Mouse (Mus musculus): ENCODE results near the gene Sgip1. TPM values are rescaled to one million over a fixed set of nuclear protein-coding genes. Genes with fewer than 3 reads are reported as not detected.

Sgip1 gene
- polyA plus RNA-seq, 1 experiment from 2014 or later: 0.60 TPM

DNA sequence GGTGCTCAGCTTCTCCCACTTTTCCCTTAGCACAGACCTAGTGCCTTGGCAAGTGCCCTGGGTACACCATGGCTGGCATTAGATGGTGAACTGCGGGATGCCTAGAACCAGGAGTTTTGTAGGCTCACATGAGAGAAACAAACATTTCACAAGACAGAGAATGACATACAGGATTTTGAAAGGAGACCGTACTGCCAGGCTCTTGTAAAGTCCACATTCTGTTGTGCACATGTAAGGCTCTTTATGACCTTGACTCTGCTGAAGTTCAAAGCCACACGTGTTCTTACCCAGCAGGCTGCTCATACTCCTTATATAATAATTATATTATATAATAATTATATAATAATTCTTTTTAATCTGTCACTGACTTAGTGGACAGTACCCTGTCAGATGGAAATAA lies 65.9 kb downstream of the Sgip1 start:
- Histone ChIP-seq H3K9ac (replicated peaks) (no peak overlapping the region), H3K4me3 (ENCODE audit: low read depth, low read length) (no peak overlapping the region), H3K4me1 (ENCODE audit: insufficient read depth) (peaks cover 10% of the 10 kb centered on the region), H3K9me3 (ENCODE audit: low read length) (no peaks in the 10 kb centered on the region), H3K27ac (ENCODE audit: low read depth) (no peak overlapping the region), H3K36me3 (replicated peaks; ENCODE audit: insufficient read depth, low read length) (no peaks in the 10 kb centered on the region), H3K27me3 (ENCODE audit: insufficient read depth, low read length) (no peaks in the 10 kb centered on the region), H3K4me2 (ENCODE audit: low read depth, low read length) (no peak overlapping the region)
- WGBS (ENCODE audit: insufficient replicate concordance): 67% methylated on average over 3 of the region's 3 CpGs
- ATAC-seq (no peak), DNase-seq (no peak)
- TF ChIP-seq EP300 (IDR thresholded peaks at IDR 0.05; ENCODE audit: low read depth) (no peak), CTCF (IDR thresholded peaks at IDR 0.05; ENCODE audit: low read depth) (no peak)

DNA sequence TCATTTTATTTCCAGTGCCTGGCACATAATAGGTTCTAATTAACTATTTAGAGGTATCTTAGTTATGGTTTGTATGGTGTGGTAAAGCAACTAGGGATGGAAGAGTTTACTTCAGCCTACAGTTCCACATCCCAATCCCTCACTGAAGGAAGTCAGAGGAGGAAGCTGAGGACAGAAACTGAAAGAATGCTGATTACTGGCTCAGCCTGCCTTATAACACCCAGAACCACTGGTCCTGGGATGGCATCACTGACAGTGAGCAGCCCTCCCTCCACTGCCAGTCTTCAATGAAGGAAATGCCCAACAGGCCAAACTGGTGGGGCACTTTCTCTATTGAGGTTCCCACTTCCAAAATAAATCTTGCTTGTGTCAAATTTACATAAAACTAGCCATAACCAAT lies 67.2 kb downstream of the Sgip1 start:
- H3K9me3 ChIP-seq (ENCODE audit: low read length): no peaks in the 10 kb centered on the region
- peaks cover 10% of the 10 kb centered on the region for H3K4me1 ChIP-seq (ENCODE audit: insufficient read depth)
- no peaks in the 10 kb centered on the region for H3K27me3 ChIP-seq (ENCODE audit: insufficient read depth, low read length)
- ATAC-seq (no peak), DNase-seq (no peak)
- no peaks in the 10 kb centered on the region for H3K36me3 ChIP-seq (replicated peaks; ENCODE audit: insufficient read depth, low read length)
- TF ChIP-seq EP300 (IDR thresholded peaks at IDR 0.05; ENCODE audit: low read depth) (no peak), CTCF (IDR thresholded peaks at IDR 0.05; ENCODE audit: low read depth) (no peak)
- H3K27ac ChIP-seq (ENCODE audit: low read depth): no peak overlapping the region
- no peak overlapping the region for H3K9ac ChIP-seq (replicated peaks)
- no peak overlapping the region for H3K4me2 ChIP-seq (ENCODE audit: low read depth, low read length)
- no peak overlapping the region for H3K4me3 ChIP-seq (ENCODE audit: low read depth, low read length)

DNA sequence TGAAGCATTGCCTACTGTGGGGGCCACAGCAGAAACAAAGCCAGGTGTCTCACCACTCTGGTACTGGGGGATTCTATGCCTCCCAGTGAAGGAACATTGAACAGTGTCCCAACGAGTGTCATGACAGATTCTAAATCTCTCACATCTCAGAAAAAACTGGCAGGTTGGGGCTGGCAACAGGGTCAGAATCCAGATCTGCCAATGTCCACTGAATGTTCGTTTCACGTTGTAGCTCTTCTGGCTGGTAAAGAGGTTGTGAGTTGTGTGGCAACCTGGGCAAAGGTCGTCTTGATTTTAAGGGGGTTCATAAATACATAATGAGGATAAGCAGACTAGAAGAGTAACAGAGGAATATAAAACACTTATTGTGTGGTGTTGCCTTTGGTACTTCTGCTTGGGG lies 68.2 kb downstream of the Sgip1 start:
- WGBS (ENCODE audit: insufficient replicate concordance): 59% methylated on average over 4 of the region's 4 CpGs

DNA sequence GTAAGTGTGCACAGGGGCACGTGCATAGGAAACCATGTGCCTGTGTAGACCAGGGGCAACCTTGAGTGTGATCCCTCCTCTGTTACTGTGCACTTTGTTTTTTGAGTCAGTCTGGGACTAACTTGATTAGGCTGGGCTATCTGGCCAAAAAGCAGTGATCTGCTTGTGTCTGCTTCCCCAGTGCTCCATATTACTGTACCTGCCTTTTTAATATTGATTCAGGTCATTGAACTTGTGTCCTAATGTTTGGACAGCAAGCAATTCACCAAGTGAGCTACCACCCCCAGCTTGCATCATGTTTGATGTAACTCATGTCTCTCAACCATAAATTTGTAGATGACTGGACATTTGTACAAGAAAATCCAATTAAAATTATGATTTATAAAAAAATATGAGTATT lies 69.2 kb downstream of the Sgip1 start:
- WGBS (ENCODE audit: insufficient replicate concordance): 59% methylated on average over 1 of the region's 1 CpGs
- Histone ChIP-seq H3K27ac (ENCODE audit: low read depth) (0 out of 2 replicates have a peak overlapping the region, but pooled peaks have one; percentile 12), H3K9me3 (ENCODE audit: low read length) (no peaks in the 10 kb centered on the region), H3K4me1 (ENCODE audit: insufficient read depth) (peaks cover 10% of the 10 kb centered on the region), H3K27me3 (ENCODE audit: insufficient read depth, low read length) (no peaks in the 10 kb centered on the region), H3K9ac (replicated peaks) (no peak overlapping the region), H3K4me3 (ENCODE audit: low read depth, low read length) (no peak overlapping the region), H3K4me2 (ENCODE audit: low read depth, low read length) (no peak overlapping the region), H3K36me3 (replicated peaks; ENCODE audit: insufficient read depth, low read length) (no peaks in the 10 kb centered on the region)
- ATAC-seq (peak; percentile 86), DNase-seq (no peak)
- TF ChIP-seq EP300 (IDR thresholded peaks at IDR 0.05; ENCODE audit: low read depth) (peak; percentile 24; the same call in 1 of the 2 replicates), CTCF (IDR thresholded peaks at IDR 0.05; ENCODE audit: low read depth) (no peak)

More for the DNA sequence above, 68.2 kb downstream of the Sgip1 start:
- no peak for TF ChIP-seq CTCF (IDR thresholded peaks at IDR 0.05; ENCODE audit: low read depth)
- TF ChIP-seq EP300 (IDR thresholded peaks at IDR 0.05; ENCODE audit: low read depth): no peak
- Histone ChIP-seq H3K36me3 (replicated peaks; ENCODE audit: insufficient read depth, low read length) (no peaks in the 10 kb centered on the region), H3K27me3 (ENCODE audit: insufficient read depth, low read length) (no peaks in the 10 kb centered on the region), H3K4me3 (ENCODE audit: low read depth, low read length) (no peak overlapping the region), H3K9ac (replicated peaks) (no peak overlapping the region), H3K4me2 (ENCODE audit: low read depth, low read length) (no peak overlapping the region), H3K4me1 (ENCODE audit: insufficient read depth) (peaks cover 10% of the 10 kb centered on the region), H3K27ac (ENCODE audit: low read depth) (0 out of 2 replicates have a peak overlapping the region, but pooled peaks have one; percentile 22), H3K9me3 (ENCODE audit: low read length) (no peaks in the 10 kb centered on the region)
- no peak for DNase-seq
- ATAC-seq: no peak

DNA sequence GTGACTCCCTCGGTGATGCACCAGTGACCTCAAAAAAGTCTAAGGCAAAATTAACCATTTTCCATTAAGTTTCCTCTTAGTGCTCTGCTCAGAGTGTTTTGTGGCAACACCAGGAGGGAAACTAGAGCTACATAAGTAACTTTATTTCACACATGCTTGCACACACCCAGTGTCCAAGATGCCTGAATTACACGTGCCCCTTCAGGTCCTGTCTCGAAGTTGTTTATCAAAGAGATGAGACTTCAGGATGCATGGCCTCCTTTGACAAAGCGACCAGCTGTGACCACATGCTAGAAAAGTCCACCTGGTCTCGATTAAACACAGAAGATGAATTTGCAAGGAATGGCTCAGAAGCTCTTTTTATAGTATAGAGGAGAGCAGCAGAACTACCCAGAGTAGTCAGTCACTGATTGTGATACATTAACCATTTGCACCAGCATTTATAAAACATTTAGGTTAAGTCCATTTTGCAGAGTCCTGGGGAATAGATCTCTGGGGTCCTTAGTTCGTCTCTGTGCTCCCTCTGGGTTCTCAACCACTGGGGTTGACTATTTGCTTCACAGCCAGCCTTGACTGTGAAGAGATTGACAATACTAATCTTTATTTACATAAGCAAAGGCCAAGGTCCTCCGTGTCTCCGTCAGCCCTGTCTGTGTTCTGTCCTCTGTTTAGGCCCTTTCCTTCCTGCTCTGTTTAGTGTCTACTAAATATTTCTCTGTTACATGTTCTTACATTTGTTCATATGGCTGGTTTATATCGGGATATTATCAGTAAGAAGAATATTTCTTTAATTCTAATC lies 70.1 kb downstream of the Sgip1 start:
- WGBS (ENCODE audit: insufficient replicate concordance): 47% methylated on average over 9 of the region's 9 CpGs
- Histone ChIP-seq H3K4me1 (ENCODE audit: insufficient read depth) (peaks cover 10% of the 10 kb centered on the region), H3K4me3 (ENCODE audit: low read depth, low read length) (no peak overlapping the region), H3K9ac (replicated peaks) (no peak overlapping the region), H3K4me2 (ENCODE audit: low read depth, low read length) (no peak overlapping the region), H3K9me3 (ENCODE audit: low read length) (no peaks in the 10 kb centered on the region), H3K27ac (ENCODE audit: low read depth) (peak overlapping the region; percentile 34; the same call in 1 of the 2 replicates), H3K27me3 (ENCODE audit: insufficient read depth, low read length) (no peaks in the 10 kb centered on the region), H3K36me3 (replicated peaks; ENCODE audit: insufficient read depth, low read length) (no peaks in the 10 kb centered on the region)
- DNase-seq (no peak), ATAC-seq (peak; percentile 68)
- TF ChIP-seq EP300 (IDR thresholded peaks at IDR 0.05; ENCODE audit: low read depth): no peak
- no peak for TF ChIP-seq CTCF (IDR thresholded peaks at IDR 0.05; ENCODE audit: low read depth)

DNA sequence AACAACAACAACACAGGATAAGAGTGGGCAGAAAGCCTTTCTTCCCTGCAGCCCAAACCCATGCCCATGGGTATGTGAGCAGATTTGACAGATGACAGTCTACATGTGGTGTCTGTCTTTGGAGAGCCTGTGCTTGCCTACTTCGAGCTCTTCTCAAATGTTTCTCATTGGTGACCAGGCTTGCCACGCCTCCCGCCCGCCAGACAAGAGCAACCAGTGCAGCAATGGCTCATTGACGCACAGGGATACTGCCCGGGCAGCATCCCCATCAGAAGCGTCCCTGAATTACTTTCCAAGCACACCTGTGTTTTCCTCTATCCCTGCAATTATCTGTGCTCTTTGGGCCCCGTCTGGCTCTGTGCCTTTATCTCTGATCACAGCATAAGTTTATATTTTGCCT lies 72.2 kb downstream of the Sgip1 start:
- Histone ChIP-seq H3K4me3 (ENCODE audit: low read depth, low read length) (no peak overlapping the region), H3K9me3 (ENCODE audit: low read length) (no peaks in the 10 kb centered on the region), H3K36me3 (replicated peaks; ENCODE audit: insufficient read depth, low read length) (no peaks in the 10 kb centered on the region), H3K4me1 (ENCODE audit: insufficient read depth) (peaks cover 8% of the 10 kb centered on the region), H3K9ac (replicated peaks) (no peak overlapping the region), H3K4me2 (ENCODE audit: low read depth, low read length) (no peak overlapping the region), H3K27ac (ENCODE audit: low read depth) (no peak overlapping the region), H3K27me3 (ENCODE audit: insufficient read depth, low read length) (no peaks in the 10 kb centered on the region)
- ATAC-seq: no peak
- no peak for TF ChIP-seq CTCF (IDR thresholded peaks at IDR 0.05; ENCODE audit: low read depth)
- DNase-seq: no peak
- WGBS (ENCODE audit: insufficient replicate concordance): 78% methylated on average over 8 of the region's 8 CpGs
